In the genomic region with DNA sequence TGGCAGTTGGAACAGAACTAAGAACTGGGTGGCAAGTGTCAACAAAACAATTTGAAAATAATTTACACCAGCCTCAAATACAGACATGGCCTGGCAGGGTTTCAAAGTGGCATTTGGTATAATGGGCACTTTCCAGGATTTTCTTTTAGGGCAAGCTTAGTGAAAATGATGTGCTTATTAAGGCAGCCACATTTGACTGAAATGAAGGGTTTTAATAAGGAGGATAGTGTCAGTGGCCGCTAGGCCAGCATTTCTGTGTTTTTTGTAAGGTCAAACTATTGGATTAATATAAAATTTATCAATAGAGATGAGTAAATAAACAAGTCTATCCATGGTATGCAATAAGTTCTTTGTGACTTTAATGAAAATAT, we compare ENCODE assay signal across 9 mouse cellular contexts. TPM values are rescaled to one million over a fixed set of nuclear protein-coding genes. Genes with fewer than 3 reads are reported as not detected.
DNase-seq lines count a peak whose midpoint lies in the region; ATAC-seq and TF ChIP-seq lines count a peak whose summit lies in the region.
"Had no signal": no experiment of that assay in that cellular context is flagged by ENCODE, and none has a peak within 500 bp of the region (broad histone marks: within the 10 kb centered on the region; RNA-seq: fewer than 3 reads in every experiment).

No protein-coding gene starts in this region.

- no peak overlapping the region for H3K9ac ChIP-seq in embryonic facial prominence, embryonic 12.5 days
- no peak overlapping the region for H3K9ac ChIP-seq in hindbrain, postnatal 0 days (replicated peaks; ENCODE audit: low read length)
- H3K9ac ChIP-seq in midbrain, embryonic 15.5 days, result no peak overlapping the region

- no peak overlapping the region for H3K27ac ChIP-seq in kidney, adult 2 months (ENCODE audit: insufficient read depth, low read depth, low read length)
- no peak overlapping the region for H3K27ac ChIP-seq in embryonic facial prominence, embryonic 12.5 days
- H3K27ac ChIP-seq in hindbrain, postnatal 0 days, result no peak overlapping the region; the same call in 1 of the 2 replicates
- H3K27ac ChIP-seq in midbrain, embryonic 15.5 days, result no peak overlapping the region
- H3K27ac ChIP-seq: macrophage had no signal

- peak overlapping the region; percentile 38 for H3K4me3 ChIP-seq in kidney, adult 2 months (ENCODE audit: insufficient read depth, low read depth, low read length)
- H3K4me3 ChIP-seq in embryonic facial prominence, embryonic 12.5 days, result peak overlapping the region; percentile 37
- peak overlapping the region; percentile 44 for H3K4me3 ChIP-seq in hindbrain, postnatal 0 days (ENCODE audit: low read length)
- H3K4me3 ChIP-seq in midbrain, embryonic 15.5 days, result peak overlapping the region; percentile 48

- 69% methylated on average over 1 of the region's 1 CpGs for WGBS in kidney, adult 2 months
- 63% methylated on average over 1 of the region's 1 CpGs for WGBS in embryonic facial prominence, embryonic 12.5 days
- 51% methylated on average over 1 of the region's 1 CpGs for WGBS in hindbrain, postnatal 0 days
- WGBS in midbrain, embryonic 15.5 days, result 45% methylated on average over 1 of the region's 1 CpGs

- H3K9me3 ChIP-seq in embryonic facial prominence, embryonic 12.5 days, result no peaks in the 10 kb centered on the region
- no peaks in the 10 kb centered on the region for H3K9me3 ChIP-seq in hindbrain, postnatal 0 days (ENCODE audit: low read length)
- H3K9me3 ChIP-seq in midbrain, embryonic 15.5 days, result no peaks in the 10 kb centered on the region

- no peaks in the 10 kb centered on the region for H3K27me3 ChIP-seq in kidney, adult 2 months (replicated peaks; ENCODE audit: control insufficient read depth, insufficient read depth, low read length)
- H3K27me3 ChIP-seq in embryonic facial prominence, embryonic 12.5 days, result no peaks in the 10 kb centered on the region
- H3K27me3 ChIP-seq in hindbrain, postnatal 0 days (ENCODE audit: insufficient read depth, low read length), result no peaks in the 10 kb centered on the region
- no peaks in the 10 kb centered on the region for H3K27me3 ChIP-seq in midbrain, embryonic 15.5 days (replicated peaks)

- no peaks in the 10 kb centered on the region for H3K4me1 ChIP-seq in kidney, adult 2 months (ENCODE audit: control insufficient read depth, insufficient read depth, low read length)
- H3K4me1 ChIP-seq in embryonic facial prominence, embryonic 12.5 days, result no peaks in the 10 kb centered on the region
- H3K4me1 ChIP-seq in hindbrain, postnatal 0 days (ENCODE audit: insufficient read depth, low read length), result no peaks in the 10 kb centered on the region
- H3K4me1 ChIP-seq in midbrain, embryonic 15.5 days, result no peaks in the 10 kb centered on the region

- no peak for ATAC-seq in embryonic facial prominence, embryonic 12.5 days (ENCODE audit: insufficient number of reproducible peaks, insufficient read depth, low FRiP score, low TSS enrichment)
- 0 out of 2 replicates have a peak, but pooled peaks have one; percentile 12 for ATAC-seq in hindbrain, postnatal 0 days
- peak; percentile 62 for ATAC-seq in midbrain, embryonic 15.5 days (replicated peaks)

- H3K36me3 ChIP-seq in kidney, adult 2 months (ENCODE audit: control insufficient read depth, insufficient read depth, low read length), result no peaks in the 10 kb centered on the region
- H3K36me3 ChIP-seq in embryonic facial prominence, embryonic 12.5 days, result no peaks in the 10 kb centered on the region
- no peaks in the 10 kb centered on the region for H3K36me3 ChIP-seq in hindbrain, postnatal 0 days (ENCODE audit: insufficient read depth, low read length)
- H3K36me3 ChIP-seq in midbrain, embryonic 15.5 days (replicated peaks), result no peaks in the 10 kb centered on the region

- peak overlapping the region; percentile 43 for H3K4me2 ChIP-seq in embryonic facial prominence, embryonic 12.5 days (replicated peaks)
- H3K4me2 ChIP-seq in hindbrain, postnatal 0 days (ENCODE audit: low read depth, low read length), result peak overlapping the region; percentile 53
- peak overlapping the region; percentile 47 for H3K4me2 ChIP-seq in midbrain, embryonic 15.5 days

- TF ChIP-seq CTCF in kidney, adult 2 months (conservative IDR thresholded peaks at IDR 0.05; ENCODE audit: insufficient read depth, insufficient read length, low read depth, low read length), result no peak
- TF ChIP-seq CTCF in hindbrain, postnatal 0 days (IDR thresholded peaks at IDR 0.05; ENCODE audit: low read depth), result no peak

- DNase-seq in kidney, adult 2 months, result no peak
- no peak for DNase-seq in kidney, postnatal 25 days
- DNase-seq in hindbrain, postnatal 0 days (ENCODE audit: low spot score), result no peak
- no peak for DNase-seq in cerebellum, adult 11 months
- no peak for DNase-seq in adrenal gland, postnatal 10 days
- DNase-seq in embryo, embryonic 10.5 days (ENCODE audit: low spot score), result no peak

- TF ChIP-seq POLR2A in kidney, adult 2 months (IDR thresholded peaks at IDR 0.05; ENCODE audit: low read depth, low read length), result no peak

RNA-seq across cellular contexts. Expression of a gene that starts 0.5 kb away (rescaled TPM):
- 0.02 TPM in 1 of 2 replicates, not detected in the other for polyA plus RNA-seq in kidney, adult 2 months (2012; rRNA removed)
- polyA plus RNA-seq in embryonic facial prominence, embryonic 12.5 days (2016; fragmentation: Nextera tagmentation; extraction: Ambion mirVana), result 1.0 and 1.1 TPM in 2 replicates
- 0.61 and 2.5 TPM in 2 replicates for total RNA-seq in hindbrain, postnatal 0 days (2014; rRNA removed)
- polyA plus RNA-seq in hindbrain, postnatal 0 days (2015; fragmentation: Nextera tagmentation; extraction: Ambion mirVana), result 1.2 and 1.6 TPM in 2 replicates
- polyA plus RNA-seq in midbrain, embryonic 15.5 days (2015; fragmentation: Nextera tagmentation; extraction: Ambion mirVana), result 1.3 and 1.4 TPM in 2 replicates
- under 1 TPM; 0.33 to 0.45 TPM for total RNA-seq in adrenal gland, postnatal 10 days (2021)
- polyA plus RNA-seq: macrophage had no signal
